Mouse (Mus musculus): ENCODE measurements at regions not wholly inside any gene's neighbourhood (a gene's known extent, or its start where the extent isn't known, plus 50 kb on each side); places are given as distances from the start of the nearest gene placed in this dataset.

- no peak for DNase-seq (ENCODE audit: low spot score in 2 of 2)
Measured at GRCm38 (mm10) chr13:5766394-5766793, 94.9 kb upstream of the Klf6 start.

- DNase-seq (ENCODE audit: low spot score in 2 of 2) = no peak
Measured at GRCm38 (mm10) chr13:5767202-5767601, 94.1 kb upstream of the Klf6 start.

GRCm38 (mm10) chr13:5768699-5769098, 92.6 kb upstream of the Klf6 start:
- DNase-seq (ENCODE audit: low spot score in 2 of 2) = no peak

GRCm38 (mm10) chr13:5769283-5770260, 91.7 kb upstream of the Klf6 start:
- DNase-seq (ENCODE audit: low spot score in 2 of 2) = no peak

- no peak for DNase-seq (ENCODE audit: low spot score in 2 of 2)
Measured at GRCm38 (mm10) chr13:5773811-5774210, 87.5 kb upstream of the Klf6 start.

- no peak for DNase-seq (ENCODE audit: low spot score in 2 of 2)
Measured at GRCm38 (mm10) chr13:5778443-5779171, 82.7 kb upstream of the Klf6 start.

GRCm38 (mm10) chr13:5779410-5779809, 81.9 kb upstream of the Klf6 start:
- no peak for DNase-seq (ENCODE audit: low spot score in 2 of 2)

GRCm38 (mm10) chr13:5782540-5782939, 78.7 kb upstream of the Klf6 start:
- no peak for DNase-seq (ENCODE audit: low spot score in 2 of 2)

- DNase-seq (ENCODE audit: low spot score in 2 of 2) = no peak
Measured at GRCm38 (mm10) chr13:5787114-5787513, 74.2 kb upstream of the Klf6 start.

- no peak for DNase-seq (ENCODE audit: low spot score in 2 of 2)
Measured at GRCm38 (mm10) chr13:5789302-5789701, 72.0 kb upstream of the Klf6 start.

- no peak for DNase-seq (ENCODE audit: low spot score in 2 of 2)
Measured at GRCm38 (mm10) chr13:5802079-5802478, 59.2 kb upstream of the Klf6 start.

GRCm38 (mm10) chr13:5802826-5803225, 58.5 kb upstream of the Klf6 start:
- no peak for DNase-seq (ENCODE audit: low spot score in 2 of 2)

- DNase-seq (ENCODE audit: low spot score in 2 of 2) = no peak
Measured at GRCm38 (mm10) chr13:5803540-5804380, 57.5 kb upstream of the Klf6 start.

GRCm38 (mm10) chr13:5804381-5804941, 56.8 kb upstream of the Klf6 start:
- DNase-seq (ENCODE audit: low spot score in 2 of 2) = no peak

GRCm38 (mm10) chr13:5808380-5808779, 52.9 kb upstream of the Klf6 start:
- DNase-seq (ENCODE audit: low spot score in 2 of 2) = no peak
